Mouse (Mus musculus) MEL (cell line): ENCODE results near the gene Ddx49. TPM values are rescaled to one million over a fixed set of nuclear protein-coding genes. Genes with fewer than 3 reads are reported as not detected.

Experiments
- DNase-seq: peaks from one replicate; pipeline ENCODE4 v3.0.0; 2011; ENCODE audit warnings: low read depth, low spot score
- H3K27ac ChIP-seq: 2 replicates; pipeline ENCODE4 v1.5.1; 2012; ENCODE audit warnings: low read depth, mild to moderate bottlenecking, control low read depth, low read length, moderate library complexity; ENCODE audit not compliant: control insufficient read depth
- H3K27me3 ChIP-seq, 2 experiments: fragments of 150-350 bp in 1 of 2; sonication (generic) in 1 of 2; 2 replicates each; pipeline ENCODE4 v1.6.1; 2012; ENCODE audit warnings: low read length in 2 of 2, mild to moderate bottlenecking in 2 of 2, improper control_type of control experiment in 1 of 2, moderate library complexity in 1 of 2; ENCODE audit not compliant: insufficient read depth in 2 of 2, control insufficient read depth in 1 of 2
- H3K36me3 ChIP-seq, 2 experiments: 2 replicates each; pipeline ENCODE4 v1.6.1; 2012 to 2014; ENCODE audit warnings: low read length in 2 of 2, improper control_type of control experiment in 1 of 2, inconsistent platforms in 1 of 2, mild to moderate bottlenecking in 1 of 2; ENCODE audit not compliant: insufficient read depth in 2 of 2, control insufficient read depth in 1 of 2
- H3K4me1 ChIP-seq, 2 experiments: fragments of 150-350 bp in 1 of 2; sonication (generic) in 1 of 2; 2 replicates each; pipeline ENCODE4 v1.6.1; 2012; ENCODE audit warnings: low read length in 2 of 2, improper control_type of control experiment in 1 of 2, mild to moderate bottlenecking in 1 of 2; ENCODE audit not compliant: insufficient read depth in 2 of 2, control insufficient read depth in 1 of 2
- H3K4me3 ChIP-seq, 2 experiments: fragments of 150-350 bp in 1 of 2; sonication (generic) in 1 of 2; 2 replicates each; pipeline ENCODE4 v1.5.1; 2012; ENCODE audit warnings: low read depth in 2 of 2, low read length in 2 of 2, mild to moderate bottlenecking in 2 of 2, moderate library complexity in 2 of 2, control low read depth in 1 of 2, improper control_type of control experiment in 1 of 2; ENCODE audit not compliant: control insufficient read depth in 1 of 2, insufficient read depth in 1 of 2
- H3K79me2 ChIP-seq: 2 replicates; pipeline ENCODE4 v1.6.1; 2012; ENCODE audit warnings: mild to moderate bottlenecking, low read length, moderate library complexity; ENCODE audit not compliant: control insufficient read depth, poor library complexity, insufficient read depth
- H3K9ac ChIP-seq: 2 replicates; pipeline ENCODE4 v1.6.1; 2012; ENCODE audit warnings: low read depth, mild to moderate bottlenecking, control low read depth, low read length, moderate library complexity; ENCODE audit not compliant: control insufficient read depth, poor library complexity, severe bottlenecking
- H3K9me3 ChIP-seq: fragments of 150-350 bp; sonication (generic); replicated peaks from 2 replicates; pipeline ENCODE4 v1.6.1; 2012; ENCODE audit warnings: mild to moderate bottlenecking, low read length, improper control_type of control experiment, moderate library complexity; ENCODE audit not compliant: insufficient read depth
- CHD2 ChIP-seq: IDR thresholded peaks from 2 replicates; pipeline ENCODE4 v1.6.1; 2011; ENCODE audit warnings: low read length, improper control_type of control experiment
- CTCF ChIP-seq, 3 experiments: IDR thresholded peaks in 2 of 3; conservative IDR thresholded peaks in 1 of 3; 2 replicates each; pipeline ENCODE4 v1.5.1; 2011 to 2012; ENCODE audit warnings: low read length in 3 of 3, low read depth in 2 of 3, mild to moderate bottlenecking in 2 of 3, improper control_type of control experiment in 1 of 3, inconsistent platforms in 1 of 3, mixed read lengths in 1 of 3, moderate library complexity in 1 of 3; ENCODE audit not compliant: control insufficient read depth in 1 of 3, insufficient read depth in 1 of 3, poor library complexity in 1 of 3, severe bottlenecking in 1 of 3
- ELF1 ChIP-seq: IDR thresholded peaks from 2 replicates; pipeline ENCODE4 v1.6.1; 2014; ENCODE audit warnings: low read depth, mild to moderate bottlenecking, inconsistent platforms, low read length, improper control_type of control experiment, moderate library complexity
- ETS1 ChIP-seq: IDR thresholded peaks from 2 replicates; pipeline ENCODE4 v1.6.1; 2012; ENCODE audit warnings: low read depth, mild to moderate bottlenecking, inconsistent platforms, low read length, improper control_type of control experiment, moderate library complexity
- GATA1 ChIP-seq: IDR thresholded peaks from 2 replicates; pipeline ENCODE4 v1.6.1; 2011; ENCODE audit warnings: low read depth, low read length, improper control_type of control experiment
- MAX ChIP-seq: IDR thresholded peaks from 2 replicates; pipeline ENCODE4 v1.6.1; 2011; ENCODE audit warnings: low read length, improper control_type of control experiment
- MEF2A ChIP-seq: IDR thresholded peaks from 2 replicates; pipeline ENCODE4 v1.6.1; 2014; ENCODE audit warnings: low read depth, mild to moderate bottlenecking, inconsistent platforms, low read length, improper control_type of control experiment; ENCODE audit not compliant: poor library complexity, insufficient replicate concordance, severe bottlenecking; ENCODE audit errors: extremely low read depth
- POLR2A ChIP-seq, 2 experiments: IDR thresholded peaks; 2 replicates each; pipeline ENCODE4 v1.6.1; 2011 to 2012; ENCODE audit warnings: low read length in 2 of 2, mild to moderate bottlenecking in 2 of 2, control low read depth in 1 of 2, improper control_type of control experiment in 1 of 2, low read depth in 1 of 2, moderate library complexity in 1 of 2; ENCODE audit not compliant: control insufficient read depth in 1 of 2, insufficient read depth in 1 of 2, poor library complexity in 1 of 2
- RCOR1 ChIP-seq: IDR thresholded peaks from 2 replicates; pipeline ENCODE4 v1.6.1; 2012; ENCODE audit warnings: low read depth, mild to moderate bottlenecking, inconsistent platforms, low read length, improper control_type of control experiment
- SMC3 ChIP-seq: IDR thresholded peaks from 2 replicates; pipeline ENCODE4 v1.6.1; 2011; ENCODE audit warnings: low read depth, low read length, improper control_type of control experiment
- USF1 ChIP-seq: IDR thresholded peaks from 2 replicates; pipeline ENCODE4 v1.6.1; 2014; ENCODE audit warnings: low read depth, mild to moderate bottlenecking, inconsistent platforms, low read length, improper control_type of control experiment, moderate library complexity
- ZKSCAN1 ChIP-seq: IDR thresholded peaks from 2 replicates; pipeline ENCODE4 v1.6.1; 2012; ENCODE audit warnings: low read depth, mild to moderate bottlenecking, inconsistent platforms, low read length, improper control_type of control experiment, moderate library complexity
- ZMIZ1 ChIP-seq: IDR thresholded peaks from 2 replicates; pipeline ENCODE4 v1.6.1; 2012; ENCODE audit warnings: low read depth, mild to moderate bottlenecking, inconsistent platforms, low read length, improper control_type of control experiment, moderate library complexity
- ZNF384 ChIP-seq: IDR thresholded peaks from 2 replicates; pipeline ENCODE4 v1.6.1; 2012; ENCODE audit warnings: low read depth, mild to moderate bottlenecking, inconsistent platforms, low read length, improper control_type of control experiment
- polyA plus RNA-seq, 2 experiments: library from polyadenylated mRNA; stranded (reverse) in 1 of 2; unstranded in 1 of 2; fragments of >175 nt in 1 of 2; fragments of >200 nt in 1 of 2; gene quantifications; 2 replicates each; pipeline versions ENCODE4 v1.2.1 to v1.2.4; 2012; ENCODE audit warnings: low replicate concordance in 2 of 2, low read depth in 1 of 2; ENCODE audit not compliant: insufficient read length in 2 of 2, insufficient read depth in 1 of 2, missing spikeins in 1 of 2
- total RNA-seq: library from RNA; depleted of rRNA; stranded (reverse); fragments of 300-350 nt; gene quantifications from 2 replicates; pipeline ENCODE4 v1.2.3, GENCODE M21; 2012

The Ddx49 gene
- total and polyA plus RNA-seq, 3 experiments: 102 to 116 TPM; not detected in 1

- Histone ChIP-seq H3K79me2 (peaks cover 5% of the 10 kb centered on the region; the same call in 1 of the 2 replicates), H3K9ac (no peak overlapping the region), H3K27ac (no peak overlapping the region), H3K4me3 (no peak overlapping the region), H3K27me3 (no peaks in the 10 kb centered on the region), H3K9me3 (no peaks in the 10 kb centered on the region), H3K36me3 (peaks cover 0 to 2% of the 10 kb centered on the region in 2 experiments; a peak in 2 of 4 replicates), H3K4me1 (peaks cover 0 to 10% of the 10 kb centered on the region in 2 experiments; a peak in 3 of 4 replicates)
- no peak for DNase-seq
- no peak for TF ChIP-seq SMC3
- no peak for TF ChIP-seq ZKSCAN1
- TF ChIP-seq ZMIZ1: no peak
- no peak for TF ChIP-seq GATA1
- no peak for TF ChIP-seq MAX
- TF ChIP-seq USF1: no peak
- no peak for TF ChIP-seq CHD2
- no peak for TF ChIP-seq ETS1
- TF ChIP-seq MEF2A: no peak
- TF ChIP-seq ELF1: no peak
- no peak for TF ChIP-seq CTCF (IDR thresholded peaks at IDR 0.05 in 2 of 3, conservative IDR thresholded peaks at IDR 0.05 in 1 of 3; ENCODE audit: control insufficient read depth in 1 of 3, insufficient read depth in 1 of 3, low read depth in 2 of 3, low read length in 3 of 3, poor library complexity in 1 of 3, severe bottlenecking in 1 of 3)
- no peak for TF ChIP-seq RCOR1
Measured at GRCm38 (mm10) chr8:70284421-70284820, 17.9 kb downstream of the Ddx49 start.

- Histone ChIP-seq H3K4me3 (peak overlapping the region; percentile 89 to 90), H3K9me3 (no peaks in the 10 kb centered on the region), H3K79me2 (peaks cover 5% of the 10 kb centered on the region; the same call in 1 of the 2 replicates), H3K9ac (peak overlapping the region; percentile 97), H3K4me1 (peaks cover 0 to 10% of the 10 kb centered on the region in 2 experiments; a peak in 3 of 4 replicates), H3K27ac (peak overlapping the region; percentile 39; the same call in 1 of the 2 replicates), H3K36me3 (peaks cover 0 to 2% of the 10 kb centered on the region in 2 experiments; a peak in 2 of 4 replicates), H3K27me3 (no peaks in the 10 kb centered on the region)
- TF ChIP-seq POLR2A (IDR thresholded peaks at IDR 0.05; ENCODE audit: control insufficient read depth in 1 of 2, insufficient read depth in 1 of 2, low read depth in 1 of 2, low read length in 2 of 2, poor library complexity in 1 of 2): 0 out of 4 replicates have a peak, but pooled peaks of 1 of the 2 experiments have one; percentile 8
- no peak for TF ChIP-seq ZNF384
- DNase-seq: peak; percentile 41
Measured at GRCm38 (mm10) chr8:70283136-70284077, 18.9 kb downstream of the Ddx49 start.
